Comparison of ENCODE assay signal across 18 mouse cellular contexts in the genomic region with DNA sequence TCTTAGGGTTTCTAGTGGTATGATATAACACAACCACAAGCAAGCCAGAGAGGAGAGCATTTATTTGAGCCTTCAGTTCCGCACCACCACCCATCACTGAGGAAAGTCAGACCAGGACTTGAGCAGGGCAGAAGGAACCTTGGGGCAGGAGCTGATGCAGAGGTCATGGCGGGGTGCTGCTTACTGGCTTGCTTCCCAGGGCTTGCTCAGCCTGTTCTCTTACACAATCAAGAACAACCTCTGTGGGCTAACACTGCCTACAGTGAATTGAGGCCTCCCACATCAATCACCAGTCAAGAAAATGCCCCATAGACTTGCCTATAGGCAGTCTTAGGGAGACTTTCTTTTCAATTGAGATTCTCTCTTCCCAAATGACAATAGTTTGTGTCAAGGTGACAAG.
DNase-seq lines count a peak whose midpoint lies in the region; ATAC-seq and TF ChIP-seq lines count a peak whose summit lies in the region.
"Had no signal": no experiment of that assay in that cellular context is flagged by ENCODE, and none has a peak within 500 bp of the region (broad histone marks: within the 10 kb centered on the region; RNA-seq: fewer than 3 reads in every experiment).

No protein-coding gene starts in this region.

- H3K4me3 ChIP-seq in lung, postnatal 0 days (ENCODE audit: low read depth, low read length): no peak overlapping the region
- H3K4me3 ChIP-seq: embryonic facial prominence, embryonic 12.5 days; heart, embryonic 12.5 days; midbrain, embryonic 13.5 days had no signal

- TF ChIP-seq EP300 in lung, postnatal 0 days (IDR thresholded peaks at IDR 0.05): no peak

- peak; percentile 11 for DNase-seq in lung, postnatal 0 days (ENCODE audit: low spot score)
- DNase-seq in lung, postnatal 4 days: no peak
- peak; percentile 88 to 93 for DNase-seq in adrenal gland, adult (ENCODE audit: inconsistent age in 2 of 2, low spot score in 1 of 2)
- DNase-seq in fat pad, adult 2 months (ENCODE audit: extremely low read depth, low read depth, low spot score): peak; percentile 33
- peak; percentile 31 to 33 for DNase-seq in kidney, postnatal 36 days
- DNase-seq in layer of hippocampus, adult 11-12 months (ENCODE audit: low spot score): no peak
- no peak for DNase-seq in heart, postnatal 4 days
- no peak for DNase-seq in retina, embryonic 14.5 days (ENCODE audit: low spot score)
- DNase-seq: cerebellum, postnatal 14 days; gastrocnemius, postnatal 25 days; liver; retina, postnatal 1 day had no signal

- H3K9me3 ChIP-seq in lung, postnatal 0 days (ENCODE audit: low read length): no peaks in the 10 kb centered on the region
- H3K9me3 ChIP-seq: embryonic facial prominence, embryonic 12.5 days; midbrain, embryonic 13.5 days had no signal

- no peaks in the 10 kb centered on the region for H3K36me3 ChIP-seq in lung, postnatal 0 days (ENCODE audit: insufficient read depth, low read length)
- H3K36me3 ChIP-seq: embryonic facial prominence, embryonic 12.5 days; heart, embryonic 12.5 days; midbrain, embryonic 13.5 days had no signal

- no peaks in the 10 kb centered on the region for H3K4me1 ChIP-seq in lung, postnatal 0 days (ENCODE audit: insufficient read depth, low read depth, low read length)
- H3K4me1 ChIP-seq: embryonic facial prominence, embryonic 12.5 days had no signal

- no peak for ATAC-seq in lung, postnatal 0 days
- ATAC-seq: activated CD4-positive, CD25-positive, alpha-beta regulatory T cell, adult 4 months; CD4-positive, CD25-positive, alpha-beta regulatory T cell, adult 4 months; forebrain, embryonic 14.5 days; midbrain, embryonic 13.5 days had no signal

- TF ChIP-seq CTCF in lung, postnatal 0 days (IDR thresholded peaks at IDR 0.05): no peak

- WGBS in lung, postnatal 0 days: 62% methylated on average over 2 of the region's 2 CpGs

- H3K9ac ChIP-seq in lung, postnatal 0 days (replicated peaks; ENCODE audit: low read depth): no peak overlapping the region
- H3K9ac ChIP-seq: embryonic facial prominence, embryonic 12.5 days; heart, embryonic 12.5 days; midbrain, embryonic 13.5 days had no signal

- H3K27me3 ChIP-seq in lung, postnatal 0 days (replicated peaks; ENCODE audit: insufficient read depth, low read length): no peaks in the 10 kb centered on the region
- H3K27me3 ChIP-seq: embryonic facial prominence, embryonic 12.5 days; heart, embryonic 12.5 days; midbrain, embryonic 13.5 days had no signal

- H3K27ac ChIP-seq in lung, postnatal 0 days (ENCODE audit: low read length): no peak overlapping the region
- H3K27ac ChIP-seq: embryonic facial prominence, embryonic 12.5 days; midbrain, embryonic 13.5 days had no signal

- H3K4me2 ChIP-seq in lung, postnatal 0 days (replicated peaks; ENCODE audit: low read depth, low read length): no peak overlapping the region
- H3K4me2 ChIP-seq: embryonic facial prominence, embryonic 12.5 days; heart, embryonic 12.5 days; midbrain, embryonic 13.5 days had no signal

Comparison
In these comparisons a context has a peak if more than half of its experiments do, and no peak if none do; other contexts are left out.
1. DNase-seq: peak in lung, postnatal 0 days (single experiment), adrenal gland, adult (2 of 2), fat pad, adult 2 months (single experiment) and kidney, postnatal 36 days (2 of 2); none in lung, postnatal 4 days (0 of 2), layer of hippocampus, adult 11-12 months (single experiment), heart, postnatal 4 days (single experiment) and retina, embryonic 14.5 days (single experiment).